Mouse (Mus musculus) lung, postnatal 14 days (tissue): ENCODE measurements around the gene Ccnf.

ENCODE experiments used
- DNase-seq: peaks from one replicate; pipeline ENCODE4 v3.0.0; 2021

Ccnf gene

GRCm38 (mm10) chr17:24199741-24200140, 51.5 kb downstream of the Ccnf start:
- no peak for DNase-seq

DNA sequence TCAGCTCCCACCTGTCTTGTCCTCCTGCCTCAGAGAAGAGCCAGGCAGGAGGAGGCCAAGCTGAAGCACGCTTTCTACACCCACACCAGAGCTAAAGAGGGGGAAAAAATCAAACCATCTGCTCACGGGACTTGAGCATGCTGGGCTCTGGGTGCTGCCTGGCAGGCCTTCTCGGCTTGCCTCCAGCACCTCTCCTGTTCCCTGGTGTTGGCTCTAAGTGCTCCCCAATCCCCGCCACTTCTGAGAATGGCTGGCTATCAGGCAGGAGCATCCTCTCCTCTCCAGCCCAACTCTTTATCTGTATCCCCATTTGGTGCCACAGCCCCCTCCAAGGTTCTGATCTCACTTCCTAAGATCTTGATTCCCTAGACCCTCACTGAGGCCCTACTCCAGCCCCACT, 52.0 kb downstream of the Ccnf start:
- no peak for DNase-seq

GRCm38 (mm10) chr17:24197032-24197824, 54.1 kb downstream of the Ccnf start:
- no peak for DNase-seq

- DNase-seq: no peak
Measured at GRCm38 (mm10) chr17:24195349-24195748, 55.9 kb downstream of the Ccnf start.

DNA sequence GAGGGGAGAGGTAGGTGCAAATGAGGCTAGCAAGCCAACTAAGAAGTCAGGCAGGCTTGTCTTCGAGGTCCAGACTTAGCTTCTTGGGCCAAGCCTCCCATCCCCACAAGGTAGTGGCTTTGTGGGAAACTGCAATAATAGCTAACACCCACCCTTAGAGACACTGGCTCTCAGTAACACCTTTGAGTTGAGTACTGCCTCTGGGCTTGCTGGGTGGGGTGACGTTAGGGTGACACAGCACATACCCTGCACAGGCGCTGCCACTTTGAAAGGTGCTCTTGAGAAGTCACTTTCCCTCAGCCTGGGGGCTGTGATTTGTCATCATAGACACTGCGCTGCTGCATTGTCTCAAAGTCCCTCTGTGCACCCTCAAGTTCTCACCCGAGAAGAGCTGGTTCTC, 57.5 kb downstream of the Ccnf start:
- DNase-seq: no peak

DNA sequence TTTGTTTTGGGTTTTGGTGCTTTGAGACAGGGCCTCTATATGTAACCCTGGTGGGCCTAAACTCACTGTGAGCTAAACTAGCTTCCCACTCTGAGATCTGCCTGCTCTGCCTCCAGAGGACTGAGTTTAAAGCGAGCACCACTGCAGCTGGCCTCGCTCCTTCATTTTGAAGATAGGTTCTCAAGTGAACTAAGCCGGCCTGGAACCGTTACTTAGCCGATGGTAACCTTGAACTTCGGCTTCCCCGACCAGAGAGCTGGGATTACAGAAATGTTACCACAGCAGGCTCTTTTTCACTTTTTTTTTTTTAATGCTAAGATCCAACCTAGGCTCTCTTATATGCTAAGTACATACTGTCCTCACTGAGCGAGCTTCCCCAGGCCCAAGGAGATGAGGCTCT, 58.0 kb downstream of the Ccnf start:
- DNase-seq: no peak

- DNase-seq: no peak
Measured at GRCm38 (mm10) chr17:24192848-24193247, 58.4 kb downstream of the Ccnf start.

DNA sequence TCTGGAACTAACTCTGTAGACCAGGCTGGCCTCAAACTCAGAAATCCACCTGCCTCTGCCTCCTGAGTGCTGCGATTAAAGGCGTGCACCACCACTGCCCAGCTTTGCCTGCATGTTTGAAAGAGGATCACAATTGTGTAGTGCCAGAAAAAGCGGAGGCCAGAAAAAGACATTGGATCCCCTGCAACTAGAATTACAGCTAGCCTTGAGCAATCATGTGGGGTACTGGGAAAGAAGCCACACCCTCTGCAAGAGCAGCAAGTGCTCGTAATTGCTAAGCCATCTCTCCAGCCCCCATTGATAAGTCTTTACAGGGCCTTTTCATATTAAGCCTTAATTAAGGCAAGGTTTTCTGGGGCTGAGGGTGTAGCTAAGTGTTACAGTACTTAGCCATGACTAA, 59.8 kb downstream of the Ccnf start:
- no peak for DNase-seq

DNA sequence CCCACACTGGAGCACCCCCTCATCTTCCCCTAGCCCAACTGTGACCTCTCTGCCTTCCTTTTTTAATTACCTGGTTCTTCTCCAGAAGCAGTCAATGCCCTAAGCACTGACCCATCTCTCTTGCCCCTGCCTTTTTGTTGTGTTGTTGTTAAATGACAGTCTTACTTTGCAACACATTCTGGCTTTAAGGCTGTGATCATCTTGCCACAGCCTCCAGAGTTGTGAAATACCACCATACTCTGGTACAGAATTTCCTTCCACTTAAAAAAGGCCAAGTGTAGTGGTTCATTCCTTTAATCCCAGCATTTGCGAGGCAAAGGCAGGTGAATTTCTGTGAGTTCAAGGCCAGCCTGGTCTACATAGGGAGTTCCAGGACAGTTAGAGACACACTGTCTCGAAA, 60.4 kb downstream of the Ccnf start:
- DNase-seq: no peak

- DNase-seq: no peak
Measured at GRCm38 (mm10) chr17:24174259-24174658, 77.0 kb downstream of the Ccnf start.

GRCm38 (mm10) chr17:24173423-24173822, 77.9 kb downstream of the Ccnf start:
- DNase-seq: peak; percentile 78
